Mouse (Mus musculus): Measurements from ENCODE around the gene Icam2. TPM values are rescaled to one million over a fixed set of nuclear protein-coding genes. Genes with fewer than 3 reads are reported as not detected.

Gene Icam2
- total and polyA plus RNA-seq, 3 experiments, result 15.3 to 40.1 (median 26.7) TPM

- H3K4me1 ChIP-seq (ENCODE audit: control insufficient read depth in 1 of 2, insufficient read depth in 2 of 2), result peaks cover 1 to 13% of the 10 kb centered on the region in 2 experiments
- DNase-seq (ENCODE audit: extremely low read depth), result no peak
- TF ChIP-seq ELF1 (IDR thresholded peaks at IDR 0.05; ENCODE audit: low read depth, low read length) (no peak), MAFK (IDR thresholded peaks at IDR 0.05; ENCODE audit: insufficient replicate concordance, low read length) (no peak), MAZ (IDR thresholded peaks at IDR 0.05; ENCODE audit: low read depth, low read length) (no peak), JUN (IDR thresholded peaks at IDR 0.05; ENCODE audit: insufficient read depth, low read depth, low read length) (no peak), USF2 (conservative IDR thresholded peaks at IDR 0.05; ENCODE audit: low read depth, low read length) (no peak), ZNF384 (IDR thresholded peaks at IDR 0.05; ENCODE audit: low read depth, low read length) (no peak), RCOR1 (conservative IDR thresholded peaks at IDR 0.05; ENCODE audit: low read depth, low read length) (no peak), RAD21 (IDR thresholded peaks at IDR 0.05; ENCODE audit: low read depth, low read length) (peak; percentile 54), CTCF (conservative IDR thresholded peaks at IDR 0.05 in 1 of 2, IDR thresholded peaks at IDR 0.05 in 1 of 2; ENCODE audit: low read depth in 2 of 2, low read length in 2 of 2) (peak in 1 of 2 experiments; percentile 53; a peak in 2 of 4 replicates)
- H3K36me3 ChIP-seq (replicated peaks in 1 of 2; ENCODE audit: control insufficient read depth in 1 of 2, insufficient read depth in 1 of 2, low read length in 1 of 2), result peaks cover 40 to 79% of the 10 kb centered on the region in 2 experiments
- no peak overlapping the region for H3K4me3 ChIP-seq (replicated peaks in 1 of 3; ENCODE audit: low read depth in 2 of 3, low read length in 2 of 3, poor library complexity in 1 of 3)
- no peaks in the 10 kb centered on the region for H3K27me3 ChIP-seq (replicated peaks)
- no peaks in the 10 kb centered on the region for H3K79me2 ChIP-seq (replicated peaks; ENCODE audit: control insufficient read depth, extremely low read depth, insufficient read depth, poor library complexity, severe bottlenecking)
- in situ Hi-C loops (cut with MboI; ENCODE audit: low pct_ligation_motif_present, low pct_unique_long_range_greater_than_20kb, low sequenced_read_pairs) (no loop called here), dilution Hi-C loops (cut with MboI; ENCODE audit: extremely low pct_ligation_motif_present, extremely low pct_unique_long_range_greater_than_20kb, low sequenced_read_pairs) (no loop called here)
- H3K27ac ChIP-seq (ENCODE audit: insufficient read depth, low read depth), result no peak overlapping the region
- no peak overlapping the region for H3K9ac ChIP-seq (ENCODE audit: insufficient read depth, low read depth)
- H3K4me2 ChIP-seq (ENCODE audit: insufficient read depth, low read depth, poor library complexity, severe bottlenecking), result no peak overlapping the region
- H3K9me3 ChIP-seq (replicated peaks; ENCODE audit: low read length), result no peaks in the 10 kb centered on the region
Observed at GRCm38 (mm10) chr11:106381011-106381410, 6.9 kb downstream of the Icam2 start.

GRCm38 (mm10) chr11:106374979-106375378 lies 12.9 kb downstream of the Icam2 start:
- peaks cover 20 to 42% of the 10 kb centered on the region in 2 experiments for H3K36me3 ChIP-seq (replicated peaks in 1 of 2; ENCODE audit: control insufficient read depth in 1 of 2, insufficient read depth in 1 of 2, low read length in 1 of 2)
- DNase-seq (ENCODE audit: extremely low read depth), result no peak
- no peak overlapping the region for H3K4me3 ChIP-seq (replicated peaks in 1 of 3; ENCODE audit: low read depth in 2 of 3, low read length in 2 of 3, poor library complexity in 1 of 3)
- no peak overlapping the region for H3K9ac ChIP-seq (ENCODE audit: insufficient read depth, low read depth)
- no peak for TF ChIP-seq RAD21 (IDR thresholded peaks at IDR 0.05; ENCODE audit: low read depth, low read length)
- no peak for TF ChIP-seq PAX5 (IDR thresholded peaks at IDR 0.05; ENCODE audit: low read length)
- no peak for TF ChIP-seq ZMIZ1 (IDR thresholded peaks at IDR 0.05; ENCODE audit: low read depth, low read length)
- TF ChIP-seq ZNF384 (IDR thresholded peaks at IDR 0.05; ENCODE audit: low read depth, low read length), result no peak
- no peak for TF ChIP-seq MEF2A (IDR thresholded peaks at IDR 0.05; ENCODE audit: borderline replicate concordance, low read depth, low read length)
- no peak for TF ChIP-seq IRF4 (IDR thresholded peaks at IDR 0.05; ENCODE audit: low read depth, low read length)
- no peak for TF ChIP-seq MYC (IDR thresholded peaks at IDR 0.05; ENCODE audit: low read depth, low read length)
- in situ Hi-C loops (cut with MboI; ENCODE audit: low pct_ligation_motif_present, low pct_unique_long_range_greater_than_20kb, low sequenced_read_pairs), result no loop called here
- dilution Hi-C loops (cut with MboI; ENCODE audit: extremely low pct_ligation_motif_present, extremely low pct_unique_long_range_greater_than_20kb, low sequenced_read_pairs), result no loop called here
- no peaks in the 10 kb centered on the region for H3K79me2 ChIP-seq (replicated peaks; ENCODE audit: control insufficient read depth, extremely low read depth, insufficient read depth, poor library complexity, severe bottlenecking)
- H3K4me2 ChIP-seq (ENCODE audit: insufficient read depth, low read depth, poor library complexity, severe bottlenecking), result no peak overlapping the region
- H3K4me1 ChIP-seq (ENCODE audit: control insufficient read depth in 1 of 2, insufficient read depth in 2 of 2), result peaks cover 0 to 21% of the 10 kb centered on the region in 2 experiments; a peak in 3 of 4 replicates
- no peak overlapping the region for H3K27ac ChIP-seq (ENCODE audit: insufficient read depth, low read depth)
- peaks cover 2% of the 10 kb centered on the region for H3K9me3 ChIP-seq (replicated peaks; ENCODE audit: low read length)
- no peaks in the 10 kb centered on the region for H3K27me3 ChIP-seq (replicated peaks)
